Mouse (Mus musculus) forebrain, postnatal 0 days (tissue): Measurements from ENCODE around the gene Speer1. TPM values are rescaled to one million over a fixed set of nuclear protein-coding genes. Genes with fewer than 3 reads are reported as not detected.
"Not testable (repeated sequence)": the region's sequence is repeated elsewhere in the genome, so short reads cannot be mapped to it uniquely, and the experiment has no call there.

ENCODE experiments used
- ATAC-seq: fragments of 200-750 bp; cut with Nextera tagmentation; 2 replicates; pipeline ENCODE4 v1.8.0; 2017; ENCODE audit warnings: mild to moderate bottlenecking, moderate library complexity
- DNase-seq: peaks from one replicate; pipeline ENCODE4 v3.0.0-alpha.2; 2015
- H3K27ac ChIP-seq: fragments of 300-500 bp; sonication (generic); 2 replicates; pipeline ENCODE4 v1.5.1; 2014; ENCODE audit warnings: low read depth, mild to moderate bottlenecking, antibody characterized with exemption, low read length, moderate library complexity, mixed read lengths
- H3K27me3 ChIP-seq: fragments of 300-500 bp; sonication (generic); 2 replicates; pipeline ENCODE4 v1.6.1; 2014; ENCODE audit warnings: mild to moderate bottlenecking, low read length, mixed read lengths; ENCODE audit not compliant: insufficient read depth
- H3K36me3 ChIP-seq: fragments of 300-500 bp; sonication (generic); 2 replicates; pipeline ENCODE4 v1.6.1; 2014; ENCODE audit warnings: mild to moderate bottlenecking, moderate library complexity; ENCODE audit not compliant: insufficient read depth
- H3K4me1 ChIP-seq: fragments of 300-500 bp; sonication (generic); 2 replicates; pipeline ENCODE4 v1.6.1; 2014; ENCODE audit warnings: antibody characterized with exemption; ENCODE audit not compliant: insufficient read depth
- H3K4me2 ChIP-seq: fragments of 300-500 bp; sonication (generic); 2 replicates; pipeline ENCODE4 v1.6.1; 2014; ENCODE audit warnings: low read depth, mild to moderate bottlenecking, moderate library complexity
- H3K4me3 ChIP-seq: fragments of 300-500 bp; sonication (generic); 2 replicates; pipeline ENCODE4 v1.5.1; 2014; ENCODE audit warnings: low read depth, low read length, mixed read lengths
- H3K9ac ChIP-seq: fragments of 300-500 bp; sonication (generic); 2 replicates; pipeline ENCODE4 v1.6.1; 2014; ENCODE audit warnings: mild to moderate bottlenecking
- H3K9me3 ChIP-seq: fragments of 300-500 bp; sonication (generic); 2 replicates; pipeline ENCODE4 v1.6.1; 2016; ENCODE audit warnings: low read length
- WGBS: fragments of 180-500 bp; shearing (Covaris S2); extraction: QIAGEN DNeasy Blood & Tissue Kit; methylation state at CpG from one replicate; pipeline ENCODE4 v1.1.7; 2014; 5-methylcytosine and 5-hydroxymethylcytosine counted together
- polyA plus RNA-seq: library from polyadenylated mRNA; unstranded; fragments of >200 nt; fragmentation: Nextera tagmentation; extraction: Ambion mirVana; gene quantifications from 2 replicates; pipeline ENCODE4 v1.2.1, GENCODE M21; 2015
- total RNA-seq: library from RNA; depleted of rRNA; stranded (reverse); fragments of >200 nt; gene quantifications from 2 replicates; pipeline ENCODE4 v1.2.3, GENCODE M21; 2014; rRNA removed

The Speer1 gene
- total RNA-seq, result not detected in 2 replicates
- not detected in 2 replicates for polyA plus RNA-seq

GRCm38 (mm10) chr5:11341216-11341615 is at the start of gene Speer1:
Gene Speer1 (plus strand): TSS chr5:11341516.
- not testable (repeated sequence) for H3K27ac ChIP-seq, H3K4me3 ChIP-seq, H3K4me2 ChIP-seq, H3K9ac ChIP-seq, H3K9me3 ChIP-seq, ATAC-seq, H3K4me1 ChIP-seq, H3K36me3 ChIP-seq, DNase-seq, H3K27me3 ChIP-seq
- 63% methylated on average over 1 of the region's 4 CpGs for WGBS

Other genes with a start within 250 kb of the Speer1 start
- not detected in 2 replicates for gene Gm8879, start 213.9 kb upstream of the Speer1 start, total RNA-seq
- not detected in 2 replicates for gene Gm8879, start 213.9 kb upstream of the Speer1 start, polyA plus RNA-seq
- gene Gm5861, start 158.4 kb upstream of the Speer1 start, total RNA-seq, result not detected in 2 replicates
- not detected in 2 replicates for gene Gm5861, start 158.4 kb upstream of the Speer1 start, polyA plus RNA-seq
- not detected in 2 replicates for gene Gm8890, start 85.5 kb upstream of the Speer1 start, total RNA-seq
- gene Gm8890, start 85.5 kb upstream of the Speer1 start, polyA plus RNA-seq, result not detected in 2 replicates
- gene Gm8897, start 74.9 kb downstream of the Speer1 start, total RNA-seq, result not detected in 2 replicates
- gene Gm8897, start 74.9 kb downstream of the Speer1 start, polyA plus RNA-seq, result not detected in 2 replicates
- not detected in 2 replicates for gene Gm8906, start 161.2 kb downstream of the Speer1 start, total RNA-seq
- gene Gm8906, start 161.2 kb downstream of the Speer1 start, polyA plus RNA-seq, result not detected in 2 replicates